Mouse (Mus musculus): Measurements from ENCODE around the gene Chrna1. TPM values are rescaled to one million over a fixed set of nuclear protein-coding genes. Genes with fewer than 3 reads are reported as not detected.

Chrna1 gene
- total and polyA plus RNA-seq, 2 experiments: not detected

GRCm38 (mm10) chr2:73550725-73551124 lies 29.4 kb downstream of the Chrna1 start:
- WGBS: 16% methylated on average over 6 of the region's 6 CpGs
- Histone ChIP-seq H3K36me3 (ENCODE audit: control insufficient read depth, insufficient read depth, low read length) (no peaks in the 10 kb centered on the region), H3K4me3 (ENCODE audit: insufficient read depth, low read depth, low read length) (no peak overlapping the region), H3K79me2 (ENCODE audit: control insufficient read depth, insufficient read depth, low read length) (no peaks in the 10 kb centered on the region), H3K9ac (ENCODE audit: low read depth, low read length) (no peak overlapping the region), H3K27ac (replicated peaks; ENCODE audit: insufficient read depth, low read depth, low read length) (no peak overlapping the region), H3K27me3 (ENCODE audit: control insufficient read depth, insufficient read depth, low read length) (no peaks in the 10 kb centered on the region), H3K4me1 (ENCODE audit: control insufficient read depth, insufficient read depth, low read length) (no peaks in the 10 kb centered on the region)
- DNase-seq (ENCODE audit: extremely low read depth, low read depth, low spot score): peak; percentile 40
- no peak for TF ChIP-seq POLR2A (IDR thresholded peaks at IDR 0.05; ENCODE audit: extremely low read depth, insufficient read depth, low read length)
- peak; percentile 20; the same call in 1 of the 2 replicates for TF ChIP-seq CTCF (IDR thresholded peaks at IDR 0.05; ENCODE audit: low read depth, low read length)

- TF ChIP-seq CTCF (IDR thresholded peaks at IDR 0.05; ENCODE audit: low read depth, low read length): no peak
- no peak for TF ChIP-seq POLR2A (IDR thresholded peaks at IDR 0.05; ENCODE audit: extremely low read depth, insufficient read depth, low read length)
- Histone ChIP-seq H3K27me3 (ENCODE audit: control insufficient read depth, insufficient read depth, low read length) (no peaks in the 10 kb centered on the region), H3K9ac (ENCODE audit: low read depth, low read length) (no peak overlapping the region), H3K4me1 (ENCODE audit: control insufficient read depth, insufficient read depth, low read length) (no peaks in the 10 kb centered on the region), H3K79me2 (ENCODE audit: control insufficient read depth, insufficient read depth, low read length) (no peaks in the 10 kb centered on the region), H3K4me3 (ENCODE audit: insufficient read depth, low read depth, low read length) (no peak overlapping the region), H3K27ac (replicated peaks; ENCODE audit: insufficient read depth, low read depth, low read length) (no peak overlapping the region), H3K36me3 (ENCODE audit: control insufficient read depth, insufficient read depth, low read length) (no peaks in the 10 kb centered on the region)
- WGBS: 74% methylated on average over 2 of the region's 2 CpGs
- no peak for DNase-seq (ENCODE audit: extremely low read depth, low read depth, low spot score)
Measured at GRCm38 (mm10) chr2:73548542-73548941, 31.6 kb downstream of the Chrna1 start.

GRCm38 (mm10) chr2:73547256-73547655 lies 32.9 kb downstream of the Chrna1 start:
- Histone ChIP-seq H3K79me2 (ENCODE audit: control insufficient read depth, insufficient read depth, low read length) (no peaks in the 10 kb centered on the region), H3K4me3 (ENCODE audit: insufficient read depth, low read depth, low read length) (no peak overlapping the region), H3K9ac (ENCODE audit: low read depth, low read length) (no peak overlapping the region), H3K36me3 (ENCODE audit: control insufficient read depth, insufficient read depth, low read length) (no peaks in the 10 kb centered on the region), H3K4me1 (ENCODE audit: control insufficient read depth, insufficient read depth, low read length) (no peaks in the 10 kb centered on the region), H3K27me3 (ENCODE audit: control insufficient read depth, insufficient read depth, low read length) (no peaks in the 10 kb centered on the region), H3K27ac (replicated peaks; ENCODE audit: insufficient read depth, low read depth, low read length) (no peak overlapping the region)
- 62% methylated on average over 4 of the region's 4 CpGs for WGBS
- TF ChIP-seq CTCF (IDR thresholded peaks at IDR 0.05; ENCODE audit: low read depth, low read length) (no peak), POLR2A (IDR thresholded peaks at IDR 0.05; ENCODE audit: extremely low read depth, insufficient read depth, low read length) (no peak)
- DNase-seq (ENCODE audit: extremely low read depth, low read depth, low spot score): peak; percentile 14

GRCm38 (mm10) chr2:73545556-73545955 lies 34.6 kb downstream of the Chrna1 start:
- no peaks in the 10 kb centered on the region for H3K36me3 ChIP-seq (ENCODE audit: control insufficient read depth, insufficient read depth, low read length)

GRCm38 (mm10) chr2:73540450-73541162 lies 39.5 kb downstream of the Chrna1 start:
- Histone ChIP-seq H3K27ac (replicated peaks; ENCODE audit: insufficient read depth, low read depth, low read length) (no peak overlapping the region), H3K4me3 (ENCODE audit: insufficient read depth, low read depth, low read length) (no peak overlapping the region)
- WGBS: 40% methylated on average over 16 of the region's 16 CpGs

More at GRCm38 (mm10) chr2:73545556-73545955, 34.6 kb downstream of the Chrna1 start:
- H3K4me1 ChIP-seq (ENCODE audit: control insufficient read depth, insufficient read depth, low read length): no peaks in the 10 kb centered on the region
- WGBS: 83% methylated on average over 2 of the region's 2 CpGs
- H3K27ac ChIP-seq (replicated peaks; ENCODE audit: insufficient read depth, low read depth, low read length): no peak overlapping the region
- no peak overlapping the region for H3K9ac ChIP-seq (ENCODE audit: low read depth, low read length)
- H3K27me3 ChIP-seq (ENCODE audit: control insufficient read depth, insufficient read depth, low read length): no peaks in the 10 kb centered on the region
- no peak for DNase-seq (ENCODE audit: extremely low read depth, low read depth, low spot score)
- TF ChIP-seq CTCF (IDR thresholded peaks at IDR 0.05; ENCODE audit: low read depth, low read length): no peak
- no peak for TF ChIP-seq POLR2A (IDR thresholded peaks at IDR 0.05; ENCODE audit: extremely low read depth, insufficient read depth, low read length)
- no peak overlapping the region for H3K4me3 ChIP-seq (ENCODE audit: insufficient read depth, low read depth, low read length)
- H3K79me2 ChIP-seq (ENCODE audit: control insufficient read depth, insufficient read depth, low read length): no peaks in the 10 kb centered on the region

GRCm38 (mm10) chr2:73539697-73540096 lies 40.4 kb downstream of the Chrna1 start:
- no peak overlapping the region for H3K9ac ChIP-seq (ENCODE audit: low read depth, low read length)
- DNase-seq (ENCODE audit: extremely low read depth, low read depth, low spot score): no peak
- H3K4me1 ChIP-seq (ENCODE audit: control insufficient read depth, insufficient read depth, low read length): no peaks in the 10 kb centered on the region
- H3K4me3 ChIP-seq (ENCODE audit: insufficient read depth, low read depth, low read length): no peak overlapping the region
- H3K36me3 ChIP-seq (ENCODE audit: control insufficient read depth, insufficient read depth, low read length): no peaks in the 10 kb centered on the region
- H3K27ac ChIP-seq (replicated peaks; ENCODE audit: insufficient read depth, low read depth, low read length): no peak overlapping the region
- WGBS: 24% methylated on average over 1 of the region's 1 CpGs
- H3K27me3 ChIP-seq (ENCODE audit: control insufficient read depth, insufficient read depth, low read length): no peaks in the 10 kb centered on the region
- TF ChIP-seq POLR2A (IDR thresholded peaks at IDR 0.05; ENCODE audit: extremely low read depth, insufficient read depth, low read length): no peak
- TF ChIP-seq CTCF (IDR thresholded peaks at IDR 0.05; ENCODE audit: low read depth, low read length): no peak
- H3K79me2 ChIP-seq (ENCODE audit: control insufficient read depth, insufficient read depth, low read length): no peaks in the 10 kb centered on the region

More at GRCm38 (mm10) chr2:73540450-73541162, 39.5 kb downstream of the Chrna1 start:
- TF ChIP-seq CTCF (IDR thresholded peaks at IDR 0.05; ENCODE audit: low read depth, low read length): no peak
- no peak for TF ChIP-seq POLR2A (IDR thresholded peaks at IDR 0.05; ENCODE audit: extremely low read depth, insufficient read depth, low read length)
- H3K4me1 ChIP-seq (ENCODE audit: control insufficient read depth, insufficient read depth, low read length): no peaks in the 10 kb centered on the region
- peak; percentile 45 for DNase-seq (ENCODE audit: extremely low read depth, low read depth, low spot score)
- H3K27me3 ChIP-seq (ENCODE audit: control insufficient read depth, insufficient read depth, low read length): no peaks in the 10 kb centered on the region
- no peak overlapping the region for H3K9ac ChIP-seq (ENCODE audit: low read depth, low read length)
- H3K79me2 ChIP-seq (ENCODE audit: control insufficient read depth, insufficient read depth, low read length): no peaks in the 10 kb centered on the region
- H3K36me3 ChIP-seq (ENCODE audit: control insufficient read depth, insufficient read depth, low read length): no peaks in the 10 kb centered on the region

Data from liver, adult 2 months (tissue).